Mouse (Mus musculus) spleen, adult 2 months (tissue): ENCODE data around the gene Fgfr2. TPM values are rescaled to one million over a fixed set of nuclear protein-coding genes. Genes with fewer than 3 reads are reported as not detected.

ENCODE experiments used
- DNase-seq, 2 experiments: peaks; one replicate each; pipeline versions ENCODE4 v3.0.0 to v3.0.0-alpha.2; 2012 to 2021; ENCODE audit warnings: low spot score in 2 of 2, low read depth in 1 of 2
- H3K27ac ChIP-seq: fragments of 200-500 bp; 2 replicates; pipeline ENCODE4 v1.5.1; 2012; ENCODE audit warnings: low read length, inconsistent platforms; ENCODE audit not compliant: insufficient read depth
- H3K27me3 ChIP-seq: fragments of 200-500 bp; 2 replicates; pipeline ENCODE4 v1.6.1; 2012; ENCODE audit warnings: mild to moderate bottlenecking, moderate library complexity, low read length, inconsistent platforms; ENCODE audit not compliant: control insufficient read depth, insufficient read depth
- H3K36me3 ChIP-seq: fragments of 200-500 bp; 2 replicates; pipeline ENCODE4 v1.6.1; 2012; ENCODE audit warnings: mild to moderate bottlenecking, low read length, inconsistent platforms; ENCODE audit not compliant: control insufficient read depth, insufficient read depth
- H3K4me1 ChIP-seq: fragments of 200-500 bp; 2 replicates; pipeline ENCODE4 v1.6.1; 2011; ENCODE audit warnings: inconsistent platforms; ENCODE audit not compliant: control insufficient read depth, insufficient read depth, insufficient read length
- H3K4me3 ChIP-seq: fragments of 200-500 bp; 2 replicates; pipeline ENCODE4 v1.5.1; 2011; ENCODE audit warnings: mild to moderate bottlenecking, inconsistent platforms; ENCODE audit not compliant: insufficient read depth, insufficient read length; ENCODE audit errors: extremely low read depth
- CTCF ChIP-seq: fragments of 200-500 bp; IDR thresholded peaks from 2 replicates; pipeline ENCODE4 v1.5.1; 2011; ENCODE audit warnings: mild to moderate bottlenecking, inconsistent platforms; ENCODE audit not compliant: insufficient read depth, insufficient read length, insufficient replicate concordance; ENCODE audit errors: extremely low read depth
- POLR2A ChIP-seq: fragments of 200-500 bp; IDR thresholded peaks from 2 replicates; pipeline ENCODE4 v1.6.1; 2011; ENCODE audit warnings: low read depth, low read length, inconsistent platforms
- WGBS: fragments of 180-500 bp; shearing (Covaris S2); methylation state at CpG from one replicate; pipeline ENCODE4 v1.1.7; 2018; 5-methylcytosine and 5-hydroxymethylcytosine counted together
- polyA plus RNA-seq: library from polyadenylated mRNA; depleted of rRNA; stranded (reverse); fragments of >200 nt; gene quantifications from 2 replicates; pipeline ENCODE4 v1.2.3, GENCODE M21; 2012

The Fgfr2 gene
- polyA plus RNA-seq, 1 experiment, result 1.6 TPM

GRCm38 (mm10) chr7:132732136-132732789 lies 390.9 kb downstream of the Fgfr2 start:
- H3K27me3 ChIP-seq, result no peaks in the 10 kb centered on the region
- 0 out of 2 replicates have a peak, but pooled peaks cover 2% of the 10 kb centered on the region for H3K36me3 ChIP-seq
- TF ChIP-seq POLR2A, result no peak
- TF ChIP-seq CTCF, result no peak
- no peak overlapping the region for H3K27ac ChIP-seq
- WGBS, result 78% methylated on average over 6 of the region's 6 CpGs
- peaks cover 28% of the 10 kb centered on the region for H3K4me1 ChIP-seq
- no peak for DNase-seq
- H3K4me3 ChIP-seq, result no peak overlapping the region

GRCm38 (mm10) chr7:132731558-132731957 lies 391.6 kb downstream of the Fgfr2 start:
- DNase-seq, result no peak
- Histone ChIP-seq H3K4me1 (peaks cover 25% of the 10 kb centered on the region), H3K27ac (no peak overlapping the region), H3K36me3 (0 out of 2 replicates have a peak, but pooled peaks cover 2% of the 10 kb centered on the region), H3K4me3 (no peak overlapping the region), H3K27me3 (no peaks in the 10 kb centered on the region)
- TF ChIP-seq CTCF (no peak), POLR2A (no peak)
- 92% methylated on average over 6 of the region's 6 CpGs for WGBS

- no peak for TF ChIP-seq POLR2A
- no peak for TF ChIP-seq CTCF
- Histone ChIP-seq H3K27me3 (no peaks in the 10 kb centered on the region), H3K36me3 (0 out of 2 replicates have a peak, but pooled peaks cover 1% of the 10 kb centered on the region), H3K27ac (peak overlapping the region; percentile 44; the same call in 1 of the 2 replicates), H3K4me3 (no peak overlapping the region), H3K4me1 (peaks cover 15% of the 10 kb centered on the region; the same call in 1 of the 2 replicates)
- no peak for DNase-seq
- 57% methylated on average over 7 of the region's 7 CpGs for WGBS
Measured at GRCm38 (mm10) chr7:132730510-132730909, 392.6 kb downstream of the Fgfr2 start.

DNA sequence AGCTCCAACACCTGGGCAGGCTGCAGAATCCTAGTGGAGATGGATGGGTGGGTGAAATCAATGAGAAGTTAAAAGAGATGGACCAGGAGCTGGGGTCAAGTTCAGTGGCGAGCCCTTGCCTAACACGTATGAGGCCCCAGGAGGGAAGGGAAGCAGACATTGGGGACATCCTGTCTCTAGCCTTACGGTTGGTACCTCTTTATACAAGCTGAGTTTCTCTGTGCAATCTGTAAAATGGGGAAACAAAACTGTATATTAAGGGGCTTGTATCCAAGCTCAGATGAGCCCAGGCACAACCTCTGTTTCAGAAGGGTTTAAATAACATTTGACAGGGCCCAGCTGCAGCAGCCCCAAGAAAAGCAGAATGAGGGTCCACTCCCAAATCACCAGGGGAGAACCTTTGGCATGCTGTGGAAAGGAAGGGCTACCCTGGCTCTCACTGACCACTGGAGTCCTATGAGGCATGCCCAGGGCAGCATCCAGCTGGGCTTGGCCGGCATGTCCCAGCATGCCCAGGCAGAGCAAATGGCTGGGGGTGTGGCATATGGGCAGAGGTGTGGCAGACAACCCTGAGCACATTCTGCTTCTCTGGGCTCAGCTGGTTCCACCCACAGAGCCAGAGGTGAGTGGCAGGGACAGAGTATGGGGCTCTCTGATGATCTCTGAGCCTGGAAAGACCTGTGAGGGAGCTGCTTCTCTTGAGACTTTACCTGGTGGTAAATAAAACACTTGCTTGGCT lies 393.9 kb downstream of the Fgfr2 start:
- peak overlapping the region; percentile 44 for H3K27ac ChIP-seq

DNA sequence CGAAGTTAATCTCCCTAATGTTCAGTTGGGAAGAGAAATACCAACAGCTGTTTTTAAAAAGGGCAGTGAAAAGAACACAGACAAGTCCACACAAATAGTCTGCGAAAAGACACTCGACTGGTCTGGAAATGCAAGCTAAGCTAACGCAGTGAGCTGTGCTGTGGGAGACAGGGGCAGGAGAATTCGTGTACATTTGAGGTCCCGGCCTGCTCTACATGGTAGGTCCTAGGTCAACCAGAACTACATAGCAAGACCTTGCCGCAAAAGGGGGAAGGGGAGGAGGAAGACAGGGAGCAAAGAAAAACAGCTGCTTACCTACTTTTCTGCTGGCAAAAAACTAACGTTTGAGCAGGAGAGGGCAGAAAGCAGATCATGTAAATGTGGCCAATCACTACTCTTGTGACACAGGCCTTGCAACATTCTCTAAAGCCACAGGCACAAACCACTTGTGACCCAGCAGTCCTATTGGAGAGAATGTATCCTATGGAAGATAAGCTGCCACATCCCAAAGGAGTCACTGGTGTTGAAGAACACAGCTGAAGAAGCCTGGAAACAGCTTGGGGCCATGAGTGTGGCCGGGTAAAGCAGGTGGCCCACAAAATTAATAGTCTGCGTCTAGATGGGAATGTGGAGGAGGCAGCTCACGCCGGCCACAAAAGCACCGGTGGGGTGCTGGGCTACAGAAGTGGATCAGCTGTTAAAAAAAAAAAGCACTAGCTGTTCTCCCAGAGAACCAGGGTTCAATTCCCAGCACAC lies 396.9 kb downstream of the Fgfr2 start:
- WGBS, result 81% methylated on average over 13 of the region's 13 CpGs

More for the DNA sequence above, 393.9 kb downstream of the Fgfr2 start:
- no peak for DNase-seq
- no peak overlapping the region for H3K4me3 ChIP-seq
- peaks cover 21% of the 10 kb centered on the region for H3K4me1 ChIP-seq
- H3K27me3 ChIP-seq, result no peaks in the 10 kb centered on the region
- WGBS, result 26% methylated on average over 4 of the region's 4 CpGs
- TF ChIP-seq CTCF (no peak), POLR2A (no peak)
- H3K36me3 ChIP-seq, result 0 out of 2 replicates have a peak, but pooled peaks cover 1% of the 10 kb centered on the region

GRCm38 (mm10) chr7:132724501-132725062 lies 398.6 kb downstream of the Fgfr2 start:
- Histone ChIP-seq H3K4me1 (peaks cover 48% of the 10 kb centered on the region), H3K27me3 (no peaks in the 10 kb centered on the region), H3K4me3 (no peak overlapping the region), H3K36me3 (no peaks in the 10 kb centered on the region), H3K27ac (peak overlapping the region; percentile 73)
- DNase-seq, result no peak
- WGBS, result 51% methylated on average over 5 of the region's 5 CpGs
- TF ChIP-seq POLR2A, result no peak
- TF ChIP-seq CTCF, result no peak

More for the DNA sequence above, 396.9 kb downstream of the Fgfr2 start:
- no peaks in the 10 kb centered on the region for H3K27me3 ChIP-seq
- no peak overlapping the region for H3K4me3 ChIP-seq
- no peak for DNase-seq
- no peak overlapping the region for H3K27ac ChIP-seq
- no peak for TF ChIP-seq POLR2A
- no peak for TF ChIP-seq CTCF
- H3K36me3 ChIP-seq, result 0 out of 2 replicates have a peak, but pooled peaks cover 1% of the 10 kb centered on the region
- peaks cover 40% of the 10 kb centered on the region for H3K4me1 ChIP-seq
